Mouse (Mus musculus) ES-E14 (cell line): ENCODE data around the gene Sox5. TPM values are rescaled to one million over a fixed set of nuclear protein-coding genes. Genes with fewer than 3 reads are reported as not detected.
A peak's percentile ranks its signal among the peaks of the same experiment; 100 is the strongest.

Experiments
- DNase-seq: peaks from one replicate; pipeline ENCODE4 v3.0.0-alpha.2; 2013; ENCODE audit warnings: low read depth, low spot score
- H3K27ac ChIP-seq: 2 replicates; pipeline ENCODE4 v1.5.1; 2012; ENCODE audit warnings: low read depth, mild to moderate bottlenecking, low read length, moderate library complexity, mixed read lengths; ENCODE audit not compliant: poor library complexity, insufficient read depth, severe bottlenecking
- H3K36me3 ChIP-seq: 2 replicates; pipeline ENCODE4 v1.6.1; 2012; ENCODE audit warnings: mild to moderate bottlenecking, low read length, moderate library complexity, mixed read lengths; ENCODE audit not compliant: control insufficient read depth, poor library complexity, insufficient read depth, severe bottlenecking
- H3K4me1 ChIP-seq, 2 experiments: fragments of 150-350 bp in 1 of 2; sonication (generic) in 1 of 2; 2 replicates each; pipeline ENCODE4 v1.6.1; 2012; ENCODE audit warnings: low read length in 2 of 2, mild to moderate bottlenecking in 1 of 2, mixed read lengths in 1 of 2; ENCODE audit not compliant: control insufficient read depth in 2 of 2, insufficient read depth in 2 of 2, poor library complexity in 1 of 2
- H3K4me3 ChIP-seq, 2 experiments: fragments of 150-350 bp in 1 of 2; sonication (generic) in 1 of 2; 2 replicates each; pipeline ENCODE4 v1.5.1; 2012; ENCODE audit warnings: low read length in 2 of 2, low read depth in 1 of 2, mild to moderate bottlenecking in 1 of 2, mixed read lengths in 1 of 2; ENCODE audit not compliant: insufficient read depth in 1 of 2, poor library complexity in 1 of 2, severe bottlenecking in 1 of 2
- H3K9ac ChIP-seq: 2 replicates; pipeline ENCODE4 v1.6.1; 2012; ENCODE audit warnings: low read depth, mild to moderate bottlenecking, low read length, mixed read lengths; ENCODE audit not compliant: poor library complexity, insufficient read depth, severe bottlenecking
- H3K9me3 ChIP-seq: fragments of 150-350 bp; sonication (generic); 2 replicates; pipeline ENCODE4 v1.6.1; 2012; ENCODE audit warnings: low read depth, mild to moderate bottlenecking, low read length; ENCODE audit not compliant: control insufficient read depth, insufficient read depth
- CHD2 ChIP-seq: IDR thresholded peaks from 2 replicates; pipeline ENCODE4 v1.6.1; 2014; ENCODE audit warnings: mild to moderate bottlenecking, low read depth, low read length, inconsistent platforms
- HCFC1 ChIP-seq: IDR thresholded peaks from 2 replicates; pipeline ENCODE4 v1.6.1; 2012; ENCODE audit warnings: low read length, inconsistent platforms, borderline replicate concordance; ENCODE audit not compliant: insufficient read depth
- MAFK ChIP-seq: IDR thresholded peaks from 2 replicates; pipeline ENCODE4 v1.6.1; 2014; ENCODE audit warnings: mild to moderate bottlenecking, low read depth, low read length, inconsistent platforms; ENCODE audit not compliant: insufficient read depth
- ZC3H11A ChIP-seq: IDR thresholded peaks from 2 replicates; pipeline ENCODE4 v1.6.1; 2012; ENCODE audit warnings: low read depth, mild to moderate bottlenecking, inconsistent platforms, low read length, borderline replicate concordance
- ZNF384 ChIP-seq: IDR thresholded peaks from 2 replicates; pipeline ENCODE4 v1.6.1; 2012; ENCODE audit warnings: low read depth, low read length, inconsistent platforms
- in situ Hi-C, 2 experiments: fragments of 600-800 bp; cut with MboI; formaldehyde crosslinking; loops; one replicate each; pipeline ENCODE4 v1.15.1; 2025; ENCODE audit warnings: low sequenced_read_pairs in 2 of 2, inconsistent platforms in 1 of 2; ENCODE audit not compliant: unreplicated experiment in 2 of 2
- total RNA-seq: library from RNA; depleted of rRNA; stranded (reverse); fragments of 300-350 nt; gene quantifications from 2 replicates; pipeline ENCODE4 v1.2.3, GENCODE M21; 2012

Sox5 gene
- total RNA-seq, 1 experiment, result 0.36 TPM

DNA sequence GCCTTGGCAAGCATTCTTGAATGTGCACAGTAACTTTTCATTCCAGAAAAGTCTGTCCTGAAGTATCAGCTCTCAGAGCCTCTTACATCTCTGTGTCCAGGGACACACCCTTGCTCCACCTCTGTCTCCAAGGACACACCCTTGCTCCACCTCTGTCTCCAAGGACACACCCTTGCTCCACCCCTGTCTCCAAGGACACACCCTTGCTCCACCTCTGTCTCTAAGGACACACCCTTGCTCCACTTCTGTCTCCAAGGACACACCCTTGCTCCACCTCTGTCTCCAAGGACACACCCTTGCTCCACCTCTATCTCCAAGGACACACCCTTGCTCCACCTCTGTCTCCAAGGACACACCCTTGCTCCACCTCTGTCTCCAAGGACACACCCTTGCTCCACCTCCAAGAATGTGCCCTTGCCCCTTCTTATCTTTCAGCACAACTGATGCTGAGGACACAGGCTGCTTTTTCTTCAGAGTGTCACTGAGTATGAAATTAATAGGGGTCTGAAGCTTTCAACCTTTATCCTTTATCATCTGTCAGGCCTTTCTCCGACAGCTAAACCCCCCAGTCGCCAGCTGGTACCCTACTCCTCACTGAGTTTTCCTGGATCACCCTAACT lies 452.4 kb downstream of the Sox5 start:
- in situ Hi-C loops, result no loop called here
- no peak overlapping the region for H3K9ac ChIP-seq
- DNase-seq, result no peak
- H3K9me3 ChIP-seq, result no peaks in the 10 kb centered on the region
- H3K27ac ChIP-seq, result no peak overlapping the region
- TF ChIP-seq CHD2 (no peak), MAFK (no peak), ZNF384 (no peak), ZC3H11A (no peak), HCFC1 (no peak)
- no peak overlapping the region for H3K4me3 ChIP-seq
- H3K36me3 ChIP-seq, result no peaks in the 10 kb centered on the region
- peaks cover 0 to 4% of the 10 kb centered on the region in 2 experiments; a peak in 2 of 4 replicates for H3K4me1 ChIP-seq

DNA sequence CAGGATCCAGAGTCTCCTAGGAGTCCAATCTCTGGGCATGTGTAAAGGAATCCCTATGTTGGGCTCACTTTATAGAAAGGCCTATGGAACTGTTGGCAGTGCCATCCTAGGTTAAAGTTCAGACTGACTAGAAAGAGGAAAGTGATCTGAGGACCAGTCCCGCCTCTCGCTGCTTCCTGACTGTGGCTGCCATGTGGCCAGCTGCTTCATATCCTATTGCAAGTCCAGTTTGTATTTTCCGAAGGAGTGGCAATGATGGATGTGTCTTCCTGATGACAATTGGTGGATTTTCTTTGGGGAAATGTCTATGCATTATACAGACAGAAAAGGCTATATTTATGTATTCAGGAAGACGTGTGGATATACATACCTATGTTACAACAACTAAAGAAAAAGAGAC lies 453.0 kb downstream of the Sox5 start:
- in situ Hi-C loops, result no loop called here
- DNase-seq, result no peak
- Histone ChIP-seq H3K9me3 (no peaks in the 10 kb centered on the region), H3K36me3 (no peaks in the 10 kb centered on the region), H3K4me1 (peaks cover 0 to 4% of the 10 kb centered on the region in 2 experiments; a peak in 2 of 4 replicates), H3K4me3 (no peak overlapping the region), H3K27ac (0 out of 2 replicates have a peak overlapping the region, but pooled peaks have one; percentile 25), H3K9ac (no peak overlapping the region)
- TF ChIP-seq ZNF384 (no peak), HCFC1 (no peak)

DNA sequence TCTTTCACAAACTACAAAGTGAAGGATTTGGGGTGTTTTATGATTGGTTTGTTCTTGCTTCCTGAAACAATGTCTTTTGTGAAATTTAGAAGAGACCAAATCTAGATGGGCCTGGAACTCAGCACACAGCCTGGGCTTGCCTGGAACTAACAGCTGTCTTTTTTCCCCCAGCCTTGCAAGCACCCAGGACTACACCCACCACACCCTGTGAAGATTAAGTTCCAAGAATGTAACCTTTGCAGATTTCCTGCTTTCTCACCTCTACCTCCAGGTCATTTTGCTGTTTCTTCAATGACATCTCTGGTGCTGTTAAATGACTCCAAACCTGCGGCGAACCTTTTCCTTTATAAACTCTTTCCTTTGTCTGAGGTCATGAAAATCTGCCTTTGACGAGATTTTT lies 455.0 kb downstream of the Sox5 start:
- H3K9me3 ChIP-seq, result no peaks in the 10 kb centered on the region
- H3K4me3 ChIP-seq, result no peak overlapping the region
- H3K27ac ChIP-seq, result no peak overlapping the region
- no peak for TF ChIP-seq MAFK
- no peak for TF ChIP-seq CHD2
- TF ChIP-seq ZC3H11A, result no peak
- TF ChIP-seq HCFC1, result no peak
- no peak for TF ChIP-seq ZNF384
- H3K9ac ChIP-seq, result no peak overlapping the region; the same call in 1 of the 2 replicates
- no peak for DNase-seq
- in situ Hi-C loops, result no loop called here
- H3K4me1 ChIP-seq, result peaks cover 0 to 4% of the 10 kb centered on the region in 2 experiments; a peak in 2 of 4 replicates
- H3K36me3 ChIP-seq, result no peaks in the 10 kb centered on the region

DNA sequence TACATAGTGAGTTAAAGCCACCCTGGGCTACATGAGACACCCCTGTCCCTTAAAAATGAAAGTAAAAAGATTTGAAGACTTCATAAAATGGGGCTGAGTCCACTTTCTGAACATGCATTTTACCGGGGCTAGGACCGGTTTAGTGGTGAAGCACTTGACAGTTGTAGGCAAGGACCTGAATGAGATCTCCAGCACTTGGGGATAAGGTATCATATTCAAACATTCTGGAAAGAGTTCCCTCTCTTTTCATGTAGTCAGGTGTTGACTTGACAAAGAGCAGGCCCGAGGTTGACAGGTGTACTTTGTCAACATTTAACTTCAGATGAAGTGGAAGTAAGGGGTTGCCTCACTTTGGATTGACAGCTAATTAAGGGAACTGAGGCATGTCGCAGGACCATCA lies 458.4 kb downstream of the Sox5 start:
- no peak overlapping the region for H3K4me3 ChIP-seq
- no peak for DNase-seq
- TF ChIP-seq ZC3H11A, result no peak
- no peak for TF ChIP-seq CHD2
- no peak for TF ChIP-seq HCFC1
- TF ChIP-seq ZNF384, result no peak
- no peak for TF ChIP-seq MAFK
- no peak overlapping the region for H3K9ac ChIP-seq
- no peaks in the 10 kb centered on the region for H3K36me3 ChIP-seq
- H3K4me1 ChIP-seq, result peaks cover 0 to 7% of the 10 kb centered on the region in 2 experiments; a peak in 2 of 4 replicates
- no peaks in the 10 kb centered on the region for H3K9me3 ChIP-seq
- H3K27ac ChIP-seq, result no peak overlapping the region
- in situ Hi-C loops, result no loop called here
